Mouse (Mus musculus): ENCODE data around the gene Elane.

- no peak for TF ChIP-seq GATA1 (IDR thresholded peaks at IDR 0.05; ENCODE audit: borderline replicate concordance, low read length)
- TF ChIP-seq FLI1 (IDR thresholded peaks at IDR 0.05; ENCODE audit: low read length), result no peak
These were observed 1.6 kb upstream of the Elane start for GRCm38 (mm10) chr10:79884446-79884845.
